Mouse (Mus musculus) hematopoietic stem cell, adult 5-6 weeks (primary cell): ENCODE measurements around the gene Taar6. TPM values are rescaled to one million over a fixed set of nuclear protein-coding genes. Genes with fewer than 3 reads are reported as not detected.

Experiments used
- ATAC-seq, 2 experiments: fragments of 125-278 bp in 1 of 2; replicated peaks in 1 of 2; 2 replicates each; pipeline ENCODE4 v1.8.0; 2016 to 2017; ENCODE audit warnings: inconsistent platforms in 2 of 2, mild to moderate bottlenecking in 2 of 2, moderate number of reproducible peaks in 2 of 2, low read depth in 1 of 2, moderate TSS enrichment in 1 of 2; ENCODE audit not compliant: low FRiP score in 2 of 2, poor library complexity in 2 of 2, severe bottlenecking in 2 of 2, insufficient read depth in 1 of 2, low TSS enrichment in 1 of 2
- total RNA-seq: library from RNA; stranded (forward); fragments of 172-1452, 232-1000 nt; gene quantifications from 2 replicates; pipeline ENCODE4 v1.2.3, GENCODE M21; 2017

The Taar6 gene
- not detected in 2 replicates for total RNA-seq

- no peak for ATAC-seq
Observed at GRCm38 (mm10) chr10:23985546-23985945, at the start of gene Taar6. Gene Taar6 (minus strand): TSS chr10:23985646.

GRCm38 (mm10) chr10:24031347-24031746 lies 45.9 kb upstream of the Taar6 start:
- ATAC-seq = no peak

DNA sequence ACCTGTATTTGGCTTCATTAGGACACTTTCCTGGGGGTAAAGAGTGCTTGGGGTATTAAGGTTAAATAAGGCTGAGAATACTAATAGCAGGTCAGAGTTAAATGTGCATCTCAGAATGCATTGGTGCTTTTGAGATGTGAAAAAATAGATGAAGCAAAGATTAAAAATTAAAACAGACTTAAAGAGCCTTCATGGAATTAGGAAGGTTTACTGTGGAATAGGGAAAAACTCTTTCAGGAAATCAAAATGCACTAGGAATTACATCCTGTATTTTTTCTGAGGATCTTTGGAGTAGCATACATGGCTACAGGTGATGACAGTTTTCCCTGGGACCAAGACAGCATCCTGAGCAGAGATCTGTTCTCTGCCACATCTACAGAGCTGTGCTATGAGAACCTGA lies 41.5 kb upstream of the Taar6 start, which contains the start of gene Taar7d:
Gene Taar7d, plus strand, starts transcription at position 301 of the 400 bp plus-strand sequence.
- ATAC-seq = no peak

- ATAC-seq = no peak
Observed at GRCm38 (mm10) chr10:24008143-24008542, 22.7 kb upstream of the Taar6 start.

- ATAC-seq = no peak
Observed at GRCm38 (mm10) chr10:24007034-24007433, 21.6 kb upstream of the Taar6 start.

GRCm38 (mm10) chr10:24006442-24006841 lies 21.0 kb upstream of the Taar6 start:
- no peak for ATAC-seq

- no peak for ATAC-seq
Observed at GRCm38 (mm10) chr10:23999639-24000038, 14.2 kb upstream of the Taar6 start, which contains the start of gene Taar7b. Gene Taar7b (plus strand): TSS chr10:23999939.

DNA sequence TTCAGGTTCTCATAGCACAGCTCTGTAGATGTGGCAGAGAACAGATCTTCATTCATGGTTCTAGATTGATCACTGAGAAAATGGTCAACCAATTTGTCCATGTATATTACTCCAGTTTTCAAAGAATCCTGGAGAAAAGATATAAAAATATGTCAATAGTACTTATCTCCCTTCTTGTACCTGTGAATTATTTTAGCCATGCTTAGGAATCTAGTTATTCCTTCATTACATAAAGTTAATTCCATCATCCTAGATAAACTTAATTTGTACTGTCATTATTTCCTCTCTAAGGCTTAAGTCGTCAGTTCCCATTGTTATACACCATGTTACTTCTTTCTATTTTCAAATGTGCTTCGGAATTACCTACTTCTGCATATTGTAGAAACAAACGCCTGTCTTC lies 7.9 kb upstream of the Taar6 start, which contains the start of gene Taar7a:
Gene Taar7a, minus strand, starts transcription at position 101 of the 400 bp plus-strand sequence.
- no peak for ATAC-seq

DNA sequence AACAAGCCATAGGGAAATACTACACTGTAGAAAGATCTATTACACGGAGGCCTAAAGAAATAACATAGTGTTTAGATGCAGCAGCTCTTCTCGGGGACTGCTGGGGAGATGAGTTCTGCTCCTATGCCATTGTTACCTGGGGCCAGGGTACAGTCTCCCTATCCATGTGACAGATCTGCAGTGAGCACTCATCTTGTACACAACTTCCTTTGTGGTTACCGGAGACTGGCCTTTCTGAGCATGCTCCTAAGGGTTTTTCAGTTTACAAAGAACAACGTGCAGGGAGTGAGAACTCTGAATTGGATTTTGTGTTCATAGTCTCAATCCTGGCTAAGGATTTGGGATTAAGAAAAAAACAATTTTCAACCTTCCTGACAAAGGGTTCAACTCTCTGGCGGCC lies 973 bp upstream of the Taar6 start:
- peak; percentile 62 to 81; a peak in 3 of 4 replicates for ATAC-seq

GRCm38 (mm10) chr10:23978901-23979705 lies 6.3 kb downstream of the Taar6 start:
- ATAC-seq = peak; percentile 78 to 86

- ATAC-seq = no peak
Observed at GRCm38 (mm10) chr10:23977958-23978357, 7.5 kb downstream of the Taar6 start.

DNA sequence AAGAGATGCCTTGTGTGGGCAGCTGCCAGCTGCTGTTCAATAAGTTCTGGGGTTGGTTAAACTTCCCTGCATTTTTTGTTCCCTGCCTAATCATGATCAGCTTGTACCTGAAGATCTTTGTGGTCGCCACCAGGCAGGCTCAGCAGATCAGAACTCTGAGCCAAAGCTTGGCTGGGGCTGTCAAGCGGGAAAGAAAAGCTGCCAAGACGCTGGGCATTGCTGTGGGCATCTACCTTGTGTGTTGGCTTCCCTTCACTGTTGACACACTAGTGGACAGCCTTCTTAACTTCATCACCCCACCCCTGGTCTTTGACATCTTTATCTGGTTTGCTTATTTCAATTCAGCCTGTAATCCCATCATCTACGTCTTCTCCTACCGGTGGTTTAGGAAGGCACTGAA lies 14.2 kb downstream of the Taar6 start:
- no peak for ATAC-seq

DNA sequence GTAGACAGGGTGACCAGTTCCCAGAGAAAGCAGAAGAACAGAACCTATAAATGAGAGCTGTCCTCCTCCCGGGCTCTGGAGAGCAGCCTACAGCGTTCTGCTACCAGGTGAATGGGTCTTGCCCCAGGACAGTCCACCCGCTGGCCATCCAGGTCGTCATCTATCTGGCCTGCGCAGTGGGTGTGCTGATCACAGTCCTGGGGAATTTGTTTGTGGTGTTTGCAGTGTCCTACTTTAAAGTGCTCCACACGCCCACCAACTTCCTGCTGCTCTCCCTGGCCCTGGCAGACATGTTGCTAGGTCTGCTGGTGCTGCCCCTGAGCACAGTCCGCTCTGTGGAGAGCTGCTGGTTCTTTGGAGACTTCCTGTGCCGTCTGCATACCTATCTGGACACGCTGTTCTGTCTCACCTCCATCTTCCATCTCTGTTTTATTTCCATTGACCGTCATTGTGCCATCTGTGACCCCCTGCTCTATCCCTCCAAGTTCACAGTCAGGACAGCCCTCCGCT lies 14.7 kb downstream of the Taar6 start, which contains the start of gene Taar5:
Gene Taar5, plus strand, starts transcription at position 51 of the 510 bp plus-strand sequence.
- no peak for ATAC-seq

DNA sequence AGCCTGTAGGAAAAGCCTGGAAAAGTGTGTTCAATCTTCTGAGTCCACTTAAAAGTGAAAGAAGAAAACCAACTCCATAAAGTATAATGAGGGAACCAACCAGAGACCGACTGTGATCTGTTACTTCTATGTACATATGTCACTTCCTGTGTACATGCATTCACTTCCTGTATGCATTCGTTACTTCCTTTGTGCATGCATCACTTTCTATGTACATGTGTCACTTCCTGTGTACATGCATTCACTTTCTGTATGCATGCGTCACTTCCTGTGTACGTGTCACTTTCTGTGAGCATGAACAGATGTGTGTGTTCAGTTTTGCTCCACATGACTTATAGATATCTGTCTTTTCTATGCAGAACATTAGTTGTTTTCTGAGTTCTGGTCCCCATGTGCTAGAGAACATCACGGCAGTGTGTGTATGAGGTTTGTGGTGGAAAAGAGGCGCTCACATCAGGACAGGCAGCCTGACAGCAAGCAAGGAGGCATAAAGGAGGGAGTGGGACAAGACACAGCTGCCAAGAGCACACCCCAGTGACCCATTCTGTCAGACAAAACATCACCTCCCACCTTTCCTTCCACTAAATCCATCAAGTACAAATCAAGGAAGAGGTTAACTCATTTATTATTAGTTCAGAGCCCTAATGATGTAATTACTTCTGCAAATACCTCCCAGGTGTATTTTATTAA lies 20.4 kb downstream of the Taar6 start:
- ATAC-seq = 0 out of 4 replicates have a peak, but pooled peaks of 1 of the 2 experiments have one; percentile 10

DNA sequence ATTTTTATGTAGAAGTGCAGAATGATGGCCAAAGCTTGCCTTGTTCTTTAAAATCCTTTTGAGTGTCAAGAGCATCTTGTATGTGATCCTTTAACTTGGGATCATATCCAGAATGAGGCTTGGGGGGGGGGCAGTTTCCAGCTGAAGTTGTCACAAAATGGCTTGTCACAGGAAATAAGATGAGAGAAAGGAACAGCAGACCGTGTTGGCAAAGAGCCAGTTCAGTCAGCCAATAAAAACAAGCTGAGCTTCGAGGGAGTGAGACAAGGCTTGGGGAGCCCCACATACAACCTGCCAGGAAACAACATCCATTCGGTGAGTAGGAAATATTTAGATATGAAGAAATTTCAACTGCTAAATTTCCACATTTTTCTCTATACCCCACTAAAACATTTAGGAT lies 22.0 kb downstream of the Taar6 start:
- no peak for ATAC-seq

DNA sequence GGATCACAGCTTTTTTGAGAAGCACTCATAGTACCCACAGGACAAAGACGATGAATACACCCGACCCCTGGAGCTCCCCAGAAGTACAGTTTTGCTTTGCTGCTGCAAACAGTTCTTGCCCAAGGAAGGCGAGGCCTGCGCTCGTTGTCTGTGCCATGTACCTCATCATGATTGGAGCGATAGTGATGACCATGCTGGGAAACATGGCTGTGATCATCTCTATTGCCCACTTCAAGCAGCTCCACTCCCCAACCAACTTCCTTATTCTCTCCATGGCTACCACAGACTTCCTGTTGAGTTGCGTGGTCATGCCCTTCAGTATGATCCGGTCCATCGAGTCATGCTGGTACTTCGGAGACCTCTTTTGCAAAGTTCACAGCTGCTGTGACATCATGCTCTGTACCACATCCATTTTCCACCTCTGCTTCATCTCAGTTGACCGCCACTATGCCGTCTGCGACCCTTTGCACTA lies 25.0 kb downstream of the Taar6 start, which contains the start of gene Taar4:
Gene Taar4, plus strand, starts transcription at position 51 of the 472 bp plus-strand sequence.
- ATAC-seq = peak; percentile 56 to 59

DNA sequence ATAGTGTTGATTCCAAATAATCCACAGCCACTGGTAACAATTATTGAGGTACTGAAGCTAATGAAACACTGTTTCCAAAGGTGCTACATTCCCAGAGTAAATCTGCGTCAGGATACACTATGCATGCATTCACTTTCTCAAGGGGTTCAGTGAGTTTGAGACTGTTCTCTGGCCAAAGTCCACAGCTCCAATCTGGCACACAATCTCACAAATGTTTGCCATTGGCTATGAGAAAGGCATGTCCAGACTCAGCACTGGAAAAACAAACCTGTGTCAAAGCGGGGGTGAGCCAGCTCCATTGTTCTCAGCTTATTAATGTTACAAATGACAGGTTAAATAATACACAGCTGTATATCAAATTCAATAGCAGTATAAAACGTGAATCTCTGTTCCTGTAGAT lies 26.4 kb downstream of the Taar6 start:
- no peak for ATAC-seq

DNA sequence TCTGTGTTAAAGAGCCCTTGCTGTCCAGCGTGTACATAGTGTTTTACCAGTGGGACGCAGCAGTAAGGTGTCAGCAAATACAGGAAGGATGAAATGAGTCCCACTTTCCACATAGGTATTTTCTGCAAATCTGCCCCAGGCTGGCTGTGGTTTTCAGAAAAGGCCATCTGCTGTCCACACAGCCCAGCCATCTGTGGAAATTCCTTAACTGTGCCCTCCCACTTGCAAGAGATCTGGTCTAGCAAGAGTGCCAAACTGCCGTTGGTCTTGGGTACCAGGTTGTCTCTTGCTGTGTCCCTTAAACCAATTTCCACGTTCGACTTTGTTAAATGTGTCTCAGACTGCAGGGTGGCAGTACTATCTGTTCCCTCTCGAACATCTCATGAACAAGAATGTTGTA lies 33.7 kb downstream of the Taar6 start:
- ATAC-seq = no peak
